Mouse (Mus musculus) B cell, adult 2 months (primary cell): ENCODE results near the gene Hoga1.
A peak's percentile ranks its signal among the peaks of the same experiment; 100 is the strongest.
"Not testable (repeated sequence)": the region's sequence is repeated elsewhere in the genome, so short reads cannot be mapped to it uniquely, and the experiment has no call there.

Experiments
- DNase-seq, 2 experiments: peaks; one replicate each; pipeline ENCODE4 v3.0.0; 2022

The Hoga1 gene

DNA sequence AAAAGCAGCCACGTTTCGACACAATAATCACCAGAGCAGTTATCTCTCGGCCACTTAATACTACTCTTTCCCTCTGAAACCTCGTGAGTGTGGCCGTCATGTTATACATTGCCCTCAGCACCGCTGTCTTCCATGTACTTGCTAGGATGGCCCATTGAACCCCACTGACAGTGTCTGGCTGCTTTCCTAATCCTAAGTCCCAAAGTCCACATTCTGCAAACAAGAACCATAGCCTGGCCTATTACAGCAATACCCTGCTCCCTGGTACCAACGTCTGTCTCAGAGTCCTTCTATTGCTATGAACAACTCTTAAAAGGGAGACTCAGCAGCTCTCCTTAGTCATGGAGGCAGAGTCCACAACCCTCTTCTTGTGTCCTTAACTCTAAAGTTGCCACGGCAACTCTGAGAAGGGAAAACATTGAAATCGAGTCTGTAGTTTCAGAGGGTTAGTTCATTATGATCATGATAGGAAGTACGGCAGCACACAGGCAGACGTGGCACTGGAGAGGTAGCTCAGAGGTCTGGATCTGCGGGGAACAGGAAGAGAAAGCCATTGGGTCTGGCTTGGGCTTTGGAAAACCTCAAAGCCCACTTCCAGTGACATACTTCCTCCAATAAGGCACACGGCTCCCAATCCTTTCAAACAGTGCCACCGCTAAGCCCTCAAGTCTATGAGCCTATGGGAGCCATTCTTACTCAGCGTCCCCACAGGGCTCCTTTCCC lies 26.6 kb downstream of the Hoga1 start:
- no peak for DNase-seq

DNA sequence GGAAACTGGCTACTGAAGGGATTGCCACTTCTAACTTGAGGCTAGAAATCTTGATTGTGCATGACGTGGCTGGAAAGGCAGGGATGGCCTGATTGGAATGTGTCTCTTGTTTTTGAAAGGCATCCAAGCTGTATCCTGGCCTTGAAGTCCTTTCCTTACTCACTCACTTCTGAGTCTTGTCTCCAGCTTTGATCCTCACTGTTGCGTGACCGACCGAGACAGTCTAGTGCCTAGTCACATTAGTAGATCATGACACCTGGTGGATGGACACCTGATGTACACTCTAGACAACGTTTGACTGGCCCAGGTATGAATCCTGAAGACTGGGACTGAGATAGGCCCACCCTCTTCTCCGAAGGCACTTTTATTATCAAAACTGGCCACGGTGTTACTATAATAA lies 27.4 kb downstream of the Hoga1 start:
- DNase-seq: no peak

DNA sequence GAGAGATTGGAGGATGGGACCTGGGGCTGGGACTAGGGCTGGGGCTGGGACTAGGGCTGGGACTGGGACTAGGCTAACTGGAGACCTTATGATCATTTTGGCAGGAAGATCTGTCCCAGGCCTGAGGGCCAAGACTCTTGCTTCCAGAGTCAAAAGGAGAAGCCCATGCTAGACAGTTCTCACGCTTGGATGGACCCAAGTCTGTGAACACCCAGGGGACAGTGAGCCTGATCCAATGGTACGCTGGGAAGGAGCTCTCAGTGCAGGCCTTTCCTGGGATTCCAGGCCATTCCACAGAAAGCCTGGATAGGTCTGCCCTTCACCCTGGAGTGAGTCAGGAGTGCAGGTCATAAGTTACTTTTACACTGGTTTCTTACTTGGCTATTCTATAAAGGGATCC lies 29.6 kb downstream of the Hoga1 start:
- no peak for DNase-seq

DNA sequence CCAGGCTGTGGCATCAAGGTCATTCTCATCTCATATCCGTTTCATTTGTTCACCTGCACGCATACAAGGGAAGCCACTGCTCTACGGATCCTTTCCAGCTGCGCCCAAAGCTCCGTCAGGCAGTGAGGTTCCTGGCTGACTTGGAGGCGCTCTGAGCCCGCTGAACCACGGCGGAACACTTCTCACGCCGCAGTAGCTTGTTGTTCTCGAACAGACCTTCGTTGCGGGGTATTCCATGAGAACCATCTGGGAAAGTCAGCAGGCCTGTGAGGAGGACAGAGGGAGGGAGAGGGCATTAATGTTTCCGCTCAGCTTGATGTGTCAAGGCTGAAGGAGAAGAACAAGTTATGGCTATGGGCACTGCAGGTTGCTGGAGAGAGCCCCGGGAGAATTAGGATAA lies 30.6 kb downstream of the Hoga1 start:
- DNase-seq: no peak

- DNase-seq: no peak
Observed at GRCm38 (mm10) chr19:42078566-42078965, 33.2 kb downstream of the Hoga1 start.

DNA sequence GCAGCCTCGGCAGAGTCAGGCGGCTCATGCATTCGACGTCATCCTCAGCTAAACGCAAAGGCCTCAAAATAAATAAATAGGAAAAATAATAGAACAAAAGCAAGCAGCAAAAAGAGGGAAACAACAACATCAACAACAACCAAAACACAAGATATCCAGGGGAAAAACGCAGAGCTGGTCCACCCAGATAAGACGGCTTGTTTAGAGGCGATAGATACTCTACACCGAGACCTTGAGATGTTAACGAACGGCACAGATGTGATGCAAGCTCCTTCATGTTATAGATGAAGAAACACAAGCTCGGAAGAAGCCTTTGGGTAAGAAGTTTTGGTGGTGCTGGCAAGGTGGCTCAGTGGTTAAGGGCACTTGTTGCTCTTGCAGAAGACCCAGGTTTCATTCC lies 33.6 kb downstream of the Hoga1 start:
- no peak for DNase-seq

DNA sequence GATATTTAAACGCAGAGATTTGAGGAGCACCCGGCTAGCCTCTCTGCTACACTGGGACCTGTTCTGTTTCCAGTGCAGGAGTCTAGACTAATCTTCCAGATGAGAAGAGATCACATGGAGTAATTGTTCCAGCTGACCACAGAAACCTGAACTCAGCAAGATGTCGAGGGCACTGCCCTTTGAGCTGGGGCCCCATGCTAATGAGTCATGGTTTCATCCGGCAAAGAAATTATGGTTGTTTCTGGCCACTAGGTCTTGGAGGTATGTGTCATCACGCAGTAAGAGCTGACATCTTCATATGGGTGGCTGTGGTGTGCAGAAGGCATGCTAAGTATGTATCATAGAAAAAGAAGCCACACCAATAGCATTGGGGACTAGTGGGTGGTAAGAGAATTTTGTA lies 34.5 kb downstream of the Hoga1 start:
- no peak for DNase-seq

- DNase-seq: no peak
Observed at GRCm38 (mm10) chr19:42080469-42080868, 35.1 kb downstream of the Hoga1 start.

DNA sequence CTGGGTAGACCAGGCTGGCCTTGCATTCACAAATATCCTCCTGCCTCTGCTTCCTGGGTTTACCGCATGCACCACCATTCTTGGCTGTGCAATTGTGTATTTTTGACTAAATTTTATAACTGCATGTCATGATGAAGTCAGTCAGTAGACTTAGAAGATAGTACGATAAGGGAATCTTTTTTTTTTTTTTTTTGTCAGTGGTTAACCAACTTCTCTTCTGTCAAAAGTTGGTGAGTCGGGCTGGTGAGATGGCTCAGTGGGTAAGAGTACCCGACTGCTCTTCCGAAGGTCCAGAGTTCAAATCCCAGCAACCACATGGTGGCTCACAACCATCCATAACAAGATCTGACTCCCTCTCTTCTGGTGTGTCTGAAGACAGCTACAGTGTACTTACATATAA lies 36.2 kb downstream of the Hoga1 start:
- DNase-seq: not testable (repeated sequence)

DNA sequence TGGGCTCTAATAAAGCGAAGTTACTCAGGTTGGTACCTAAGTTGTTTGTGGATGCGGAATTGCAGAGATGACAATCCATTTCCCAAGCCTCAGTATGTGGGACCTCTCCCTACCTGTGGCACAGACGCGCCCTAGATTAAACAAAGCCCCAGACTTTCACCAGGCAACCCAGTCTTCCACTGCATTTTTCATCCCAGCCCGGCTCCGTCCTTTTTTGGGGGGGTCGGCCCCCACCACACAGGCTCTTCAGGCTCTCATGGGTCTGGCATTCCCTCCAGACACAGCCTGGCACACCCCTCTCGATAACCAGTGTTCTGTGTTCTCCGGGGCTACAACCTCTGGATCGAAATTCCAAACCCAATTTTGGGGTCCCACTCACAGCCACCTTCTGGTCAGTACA lies 40.3 kb downstream of the Hoga1 start:
- DNase-seq: peak in 1 of 2 experiments; percentile 5

DNA sequence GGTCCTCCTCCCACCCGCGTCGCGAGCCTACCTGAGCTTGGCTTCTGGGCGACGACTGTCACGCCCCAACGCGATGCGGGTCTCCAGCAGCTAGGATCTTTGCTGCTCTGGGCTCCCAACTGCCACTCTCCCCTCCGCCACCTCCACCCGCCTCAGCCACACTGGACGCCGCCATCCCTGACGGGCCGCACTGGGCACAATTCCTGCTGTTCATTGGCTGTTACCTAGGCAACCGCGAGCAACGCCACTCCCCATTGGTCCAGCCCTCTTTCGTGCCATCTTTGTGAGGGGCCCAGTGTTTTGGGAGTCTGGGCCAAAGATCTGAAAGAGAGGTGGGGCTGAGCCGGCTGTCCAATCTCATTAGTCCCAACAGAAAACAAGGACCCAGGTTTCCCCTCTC lies 40.8 kb downstream of the Hoga1 start, which contains the start of gene Morn4:
Morn4 (minus strand) TSS at position 192 of the 400 bp plus-strand sequence.
- DNase-seq: peak; percentile 56 to 63

GRCm38 (mm10) chr19:42089103-42089747 lies 43.8 kb downstream of the Hoga1 start:
- DNase-seq: peak; percentile 75

- DNase-seq: peak; percentile 96 to 97
Observed at GRCm38 (mm10) chr19:42089748-42090595, 44.6 kb downstream of the Hoga1 start, which contains the start of gene Pi4k2a. Pi4k2a (plus strand) TSS chr19:42090470.

DNA sequence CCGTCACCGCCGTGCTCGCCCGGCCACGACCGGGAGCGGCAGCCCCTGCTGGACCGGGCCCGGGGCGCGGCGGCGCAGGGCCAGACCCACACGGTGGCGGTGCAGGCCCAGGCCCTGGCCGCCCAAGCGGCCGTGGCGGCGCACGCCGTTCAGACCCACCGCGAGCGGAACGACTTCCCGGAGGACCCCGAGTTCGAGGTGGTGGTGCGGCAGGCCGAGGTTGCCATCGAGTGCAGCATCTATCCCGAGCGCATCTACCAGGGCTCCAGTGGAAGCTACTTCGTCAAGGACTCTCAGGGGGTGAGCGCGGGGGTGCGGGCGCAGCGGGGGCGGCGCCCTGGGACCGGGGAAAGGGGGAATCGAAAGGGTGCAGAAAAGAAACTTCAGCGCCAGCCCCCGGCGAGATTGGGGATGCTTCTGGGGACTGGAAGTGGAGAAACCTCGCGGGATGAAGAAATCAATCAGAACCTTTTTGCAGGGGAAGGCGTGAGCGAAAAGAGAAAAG lies 45.3 kb downstream of the Hoga1 start:
- DNase-seq: peak in 1 of 2 experiments; percentile 59

DNA sequence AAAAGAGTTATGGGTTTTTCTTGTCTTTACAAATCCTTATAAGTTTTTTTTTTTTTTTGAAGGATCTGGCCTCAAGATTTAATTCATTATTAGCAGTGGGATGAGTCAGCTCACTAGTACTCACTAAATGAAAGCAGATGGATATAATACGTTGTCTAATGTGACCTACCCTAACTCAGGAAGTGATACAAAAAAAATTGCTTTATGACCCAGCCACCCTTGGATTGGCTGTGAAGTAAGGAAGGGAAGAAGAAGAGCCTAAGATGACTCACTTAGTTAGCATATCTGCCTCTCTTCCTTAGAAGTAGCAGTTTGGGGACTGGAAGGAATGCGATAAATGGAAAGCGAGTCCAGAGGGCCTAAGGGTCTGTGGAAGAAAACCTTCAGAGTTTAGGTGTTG lies 54.0 kb downstream of the Hoga1 start:
- DNase-seq: no peak

DNA sequence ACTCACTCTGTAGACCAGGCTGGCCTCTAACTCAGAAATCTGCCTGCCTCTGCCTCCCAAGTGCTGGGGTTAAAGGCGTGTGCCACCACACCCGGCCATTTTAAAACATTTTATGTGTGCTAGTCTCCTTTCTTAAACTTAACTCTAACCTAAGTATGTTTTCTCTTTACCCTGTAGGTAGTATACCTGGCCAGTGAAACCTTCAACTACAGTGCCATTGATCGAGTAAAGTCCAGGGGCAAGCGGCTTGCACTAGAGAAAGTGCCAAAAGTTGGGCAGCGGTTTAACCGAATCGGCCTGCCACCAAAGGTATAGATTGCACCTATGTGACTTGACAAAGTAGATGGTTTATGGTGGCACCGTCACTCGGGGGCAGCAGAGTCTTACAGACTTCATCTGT lies 59.3 kb downstream of the Hoga1 start:
- no peak for DNase-seq

GRCm38 (mm10) chr19:42115783-42116335 lies 70.4 kb downstream of the Hoga1 start:
- no peak for DNase-seq

- no peak for DNase-seq
Observed at GRCm38 (mm10) chr19:42118142-42118541, 72.7 kb downstream of the Hoga1 start.

GRCm38 (mm10) chr19:42118596-42118995 lies 73.2 kb downstream of the Hoga1 start:
- DNase-seq: no peak

DNA sequence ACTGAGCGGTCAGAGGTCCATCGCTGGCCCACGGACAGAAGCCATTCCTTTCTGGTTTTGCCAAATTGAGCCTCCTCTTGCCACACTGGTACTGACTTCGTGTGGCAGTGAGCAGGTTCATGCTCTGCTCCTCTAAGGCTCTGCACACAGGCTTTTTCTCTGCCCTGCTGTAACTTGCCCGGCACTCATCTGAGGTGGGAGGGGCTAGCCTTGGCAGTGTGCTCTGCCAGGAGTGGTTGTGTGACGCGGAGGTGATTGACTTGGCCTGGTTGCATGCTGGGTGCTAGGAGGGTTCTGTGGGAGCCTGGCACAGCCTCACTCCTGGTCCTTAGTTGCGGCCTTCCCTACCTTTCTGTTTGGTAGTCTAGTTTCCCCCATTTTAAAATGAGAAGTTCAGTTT lies 75.0 kb downstream of the Hoga1 start:
- no peak for DNase-seq
